Mouse (Mus musculus): ENCODE results near the gene Slc25a23.

GRCm38 (mm10) chr17:57095855-57096622 lies 36.4 kb upstream of the Slc25a23 start:
- TF ChIP-seq POLR2A (IDR thresholded peaks at IDR 0.05; ENCODE audit: extremely low read depth, insufficient read depth, low read length) (no peak), CTCF (IDR thresholded peaks at IDR 0.05; ENCODE audit: low read depth, low read length) (no peak)

All from liver, adult 2 months (tissue).